Mouse (Mus musculus): ENCODE data around the gene Incenp.

DNA sequence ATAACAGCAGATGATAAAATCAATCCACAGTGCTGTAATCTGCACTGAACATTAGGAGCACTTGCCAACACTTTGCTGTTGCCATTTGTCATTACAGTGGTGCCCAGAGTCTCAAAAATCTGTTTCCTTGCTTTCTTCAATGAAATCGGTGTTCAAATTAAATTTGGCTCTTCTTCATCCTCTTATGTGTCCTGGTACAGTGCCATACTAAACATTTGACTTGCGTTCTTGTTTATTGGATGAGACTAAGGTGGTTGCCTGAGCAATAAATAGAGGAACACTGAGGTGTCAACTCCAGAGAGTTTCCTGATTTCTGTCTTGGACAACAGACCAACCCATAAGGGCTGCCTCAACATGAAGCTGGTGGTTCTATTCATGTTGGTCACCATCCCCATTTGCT is 52.1 kb downstream of the Incenp start, which contains the start of gene Scgb2a2:
- TF ChIP-seq CTCF (IDR thresholded peaks at IDR 0.05; ENCODE audit: low read depth, low read length) = no peak
- TF ChIP-seq POLR2A (IDR thresholded peaks at IDR 0.05; ENCODE audit: borderline replicate concordance, low read depth, low read length) = no peak

Measured in bone marrow macrophage, adult 2 months (primary cell).